Mouse (Mus musculus): ENCODE data around the gene Gm20765.
"Not testable (repeated sequence)": the region's sequence is repeated elsewhere in the genome, so short reads cannot be mapped to it uniquely, and the experiment has no call there.

Gm20765 gene

GRCm38 (mm10) chr10:104185233-104185632 is at the start of gene Gm20765:
Gm20765 (plus strand) TSS chr10:104185533.
- not testable (repeated sequence) for DNase-seq (ENCODE audit: low spot score)

GRCm38 (mm10) chr10:104142687-104143086 is 42.6 kb upstream of the Gm20765 start, which contains the start of gene Gm21293:
Gm21293 (plus strand) TSS chr10:104142987.
- DNase-seq (ENCODE audit: low spot score) = not testable (repeated sequence)

DNA sequence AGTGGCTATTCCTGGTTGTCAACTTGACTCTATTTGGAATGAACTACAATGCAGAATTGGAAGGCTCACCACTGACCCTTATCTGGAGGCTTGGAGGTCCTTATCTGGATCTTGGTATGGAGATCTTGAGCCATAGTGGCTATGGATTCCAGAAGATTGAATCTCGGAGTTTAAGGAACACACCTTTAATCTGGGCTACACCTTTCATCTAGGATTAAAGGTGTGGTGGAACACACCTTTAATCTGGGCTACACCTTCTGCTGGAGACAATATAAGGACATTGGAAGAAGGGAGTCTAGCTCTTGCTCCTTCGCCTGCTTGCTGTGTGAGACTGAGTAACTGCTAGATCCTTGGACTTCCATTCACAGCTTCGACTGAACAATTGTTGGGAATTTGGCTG is 34.1 kb upstream of the Gm20765 start, which contains the start of gene Gm6763:
Gene Gm6763, plus strand, starts transcription at position 301 of the 400 bp plus-strand sequence.
- DNase-seq (ENCODE audit: low spot score) = not testable (repeated sequence)

DNA sequence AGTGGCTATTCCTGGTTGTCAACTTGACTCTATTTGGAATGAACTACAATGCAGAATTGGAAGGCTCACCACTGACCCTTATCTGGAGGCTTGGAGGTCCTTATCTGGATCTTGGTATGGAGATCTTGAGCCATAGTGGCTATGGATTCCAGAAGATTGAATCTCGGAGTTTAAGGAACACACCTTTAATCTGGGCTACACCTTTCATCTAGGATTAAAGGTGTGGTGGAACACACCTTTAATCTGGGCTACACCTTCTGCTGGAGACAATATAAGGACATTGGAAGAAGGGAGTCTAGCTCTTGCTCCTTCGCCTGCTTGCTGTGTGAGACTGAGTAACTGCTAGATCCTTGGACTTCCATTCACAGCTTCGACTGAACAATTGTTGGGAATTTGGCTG is 25.6 kb upstream of the Gm20765 start, which contains the start of gene Gm8764:
Gene Gm8764, plus strand, starts transcription at position 301 of the 400 bp plus-strand sequence.
- DNase-seq (ENCODE audit: low spot score) = not testable (repeated sequence)

GRCm38 (mm10) chr10:104168215-104168614 is 17.1 kb upstream of the Gm20765 start, which contains the start of gene Gm21304:
Gm21304 (plus strand) TSS chr10:104168515.
- DNase-seq (ENCODE audit: low spot score) = not testable (repeated sequence)

DNA sequence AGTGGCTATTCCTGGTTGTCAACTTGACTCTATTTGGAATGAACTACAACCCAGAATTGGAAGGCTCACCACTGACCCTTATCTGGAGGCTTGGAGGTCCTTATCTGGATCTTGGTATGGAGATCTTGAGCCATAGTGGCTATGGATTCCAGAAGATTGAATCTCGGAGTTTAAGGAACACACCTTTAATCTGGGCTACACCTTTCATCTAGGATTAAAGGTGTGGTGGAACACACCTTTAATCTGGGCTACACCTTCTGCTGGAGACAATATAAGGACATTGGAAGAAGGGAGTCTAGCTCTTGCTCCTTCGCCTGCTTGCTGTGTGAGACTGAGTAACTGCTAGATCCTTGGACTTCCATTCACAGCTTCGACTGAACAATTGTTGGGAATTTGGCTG is 8.6 kb upstream of the Gm20765 start, which contains the start of gene Gm21312:
Gene Gm21312, plus strand, starts transcription at position 301 of the 400 bp plus-strand sequence.
- DNase-seq (ENCODE audit: low spot score) = not testable (repeated sequence)

DNA sequence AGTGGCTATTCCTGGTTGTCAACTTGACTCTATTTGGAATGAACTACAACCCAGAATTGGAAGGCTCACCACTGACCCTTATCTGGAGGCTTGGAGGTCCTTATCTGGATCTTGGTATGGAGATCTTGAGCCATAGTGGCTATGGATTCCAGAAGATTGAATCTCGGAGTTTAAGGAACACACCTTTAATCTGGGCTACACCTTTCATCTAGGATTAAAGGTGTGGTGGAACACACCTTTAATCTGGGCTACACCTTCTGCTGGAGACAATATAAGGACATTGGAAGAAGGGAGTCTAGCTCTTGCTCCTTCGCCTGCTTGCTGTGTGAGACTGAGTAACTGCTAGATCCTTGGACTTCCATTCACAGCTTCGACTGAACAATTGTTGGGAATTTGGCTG is 8.4 kb downstream of the Gm20765 start, which contains the start of gene Gm4340:
Gene Gm4340, plus strand, starts transcription at position 301 of the 400 bp plus-strand sequence.
- DNase-seq (ENCODE audit: low spot score) = not testable (repeated sequence)

GRCm38 (mm10) chr10:104209655-104210054 is 24.3 kb downstream of the Gm20765 start:
- DNase-seq (ENCODE audit: low spot score) = no peak

DNA sequence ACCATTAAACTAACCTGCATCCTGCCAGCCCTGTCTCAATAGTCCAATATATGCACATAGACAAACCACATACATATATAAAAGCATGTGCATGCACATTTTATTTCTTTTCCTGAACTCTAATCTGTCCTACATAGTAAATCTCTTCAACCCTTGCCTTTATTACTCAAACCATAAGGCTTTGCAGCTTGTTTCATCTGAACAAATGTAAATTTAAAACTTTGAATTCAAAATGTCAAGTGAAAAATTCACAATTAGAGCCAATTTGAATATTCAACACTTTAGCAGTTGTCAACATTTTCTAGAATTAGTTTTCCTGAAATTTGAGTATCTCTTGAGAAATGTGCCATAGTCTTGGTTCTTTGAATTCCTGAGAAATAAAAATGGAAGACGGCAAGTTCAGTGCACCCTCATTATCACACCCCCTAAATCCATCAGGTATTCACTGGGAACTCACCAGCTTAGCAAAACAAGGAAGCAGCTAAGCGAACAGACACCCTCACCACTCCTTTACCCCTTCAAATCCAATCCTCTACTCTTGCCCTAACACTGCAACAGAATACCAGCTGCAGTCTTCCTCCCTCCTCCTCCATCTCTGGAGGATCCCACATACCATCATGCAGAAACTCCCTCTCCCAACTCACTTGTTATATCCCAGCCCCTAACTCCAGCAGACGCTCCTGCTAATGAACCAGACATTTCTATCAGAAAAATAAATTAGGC is 25.1 kb downstream of the Gm20765 start:
- DNase-seq (ENCODE audit: low spot score) = no peak

GRCm38 (mm10) chr10:104214527-104214926 is 29.2 kb downstream of the Gm20765 start:
- no peak for DNase-seq (ENCODE audit: low spot score)

DNA sequence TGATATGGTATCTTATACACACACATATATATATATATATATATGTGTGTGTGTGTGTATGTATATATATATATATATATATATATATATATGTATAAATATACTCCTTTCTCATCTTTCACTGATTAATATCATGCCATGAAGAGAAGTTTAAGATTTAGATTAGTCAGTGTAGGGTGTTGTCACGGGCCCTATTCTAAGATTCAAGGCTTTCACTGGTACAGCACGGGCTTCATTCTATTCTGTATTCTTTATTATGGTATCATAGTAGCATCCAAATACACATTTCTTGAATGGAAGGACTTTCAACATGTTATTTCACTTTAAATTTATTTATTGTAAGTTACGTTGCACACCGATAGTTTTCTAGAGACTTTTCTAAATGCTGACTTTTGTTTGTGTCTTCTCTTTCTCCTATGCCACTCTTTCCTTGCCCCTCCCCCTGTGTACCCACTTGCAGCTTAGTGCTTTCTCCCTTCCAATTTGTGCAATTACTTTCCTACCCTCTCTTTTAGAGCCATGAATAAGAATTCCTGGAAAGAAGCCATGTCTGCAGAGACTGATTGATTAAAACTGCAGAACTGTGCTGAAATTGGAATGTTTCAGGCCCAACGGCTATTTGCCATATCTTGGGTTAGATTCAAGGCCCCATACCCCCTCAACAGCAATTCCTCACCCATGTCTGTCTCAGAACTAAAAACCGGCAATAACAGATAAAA is 35.1 kb downstream of the Gm20765 start:
- no peak for DNase-seq (ENCODE audit: low spot score)

All from embryo, embryonic 10 days (tissue).